Mouse (Mus musculus): ENCODE results near the gene Nsg1. TPM values are rescaled to one million over a fixed set of nuclear protein-coding genes. Genes with fewer than 3 reads are reported as not detected.

Gene Nsg1
- total and polyA plus RNA-seq, 2 experiments from 2014 or later: 12.5 to 29.2 TPM

DNA sequence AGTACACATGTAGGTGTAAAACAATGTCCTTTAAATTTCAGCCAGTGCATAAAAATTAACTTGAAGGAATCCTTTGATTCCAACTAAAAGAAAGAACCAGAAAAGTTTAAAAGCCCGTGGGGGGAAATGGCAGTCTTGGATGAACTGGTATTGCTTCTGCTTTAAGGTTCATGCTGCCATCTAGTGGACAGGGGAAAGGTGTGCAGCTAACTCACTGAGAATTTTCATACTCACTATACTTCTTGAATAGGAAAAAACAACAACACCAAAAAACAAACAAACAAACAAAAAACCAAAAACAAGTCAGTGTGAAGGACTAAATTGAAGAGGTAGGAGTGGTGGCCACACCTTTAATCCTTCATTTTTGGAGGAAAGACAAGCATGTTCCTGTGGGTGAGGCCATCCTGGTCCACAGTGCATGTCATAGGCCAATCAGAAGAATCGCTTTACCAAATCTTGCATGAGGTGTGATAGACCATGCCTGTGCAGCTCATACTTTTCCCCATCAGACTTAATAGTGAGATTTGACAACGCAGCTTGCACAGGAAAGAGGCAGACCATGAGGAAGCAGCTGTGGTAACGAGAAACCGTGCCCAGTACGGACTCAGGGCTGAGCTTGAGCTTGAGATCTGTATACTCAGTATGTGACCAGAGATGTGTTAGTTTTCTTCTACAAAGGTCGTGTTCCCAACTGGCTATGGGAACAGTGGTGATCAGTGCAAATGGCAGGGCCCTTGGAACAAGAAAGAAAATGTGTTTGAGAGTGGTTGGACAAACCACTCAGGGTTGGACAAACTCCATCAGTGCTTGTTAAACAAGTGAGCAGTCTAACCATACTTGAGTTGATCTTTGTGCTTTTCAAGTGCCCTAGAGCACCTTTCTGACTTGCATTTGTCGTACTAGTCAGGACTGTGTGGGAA is 68.4 kb downstream of the Nsg1 start:
- ATAC-seq (ENCODE audit: insufficient read depth, low read depth): no peak
- H3K27me3 ChIP-seq (ENCODE audit: control insufficient read depth, insufficient read depth, low read length): no peaks in the 10 kb centered on the region
- H3K4me2 ChIP-seq (ENCODE audit: low read depth, low read length): no peak overlapping the region
- no peak overlapping the region for H3K4me3 ChIP-seq (ENCODE audit: low read depth, low read length)
- H3K9me3 ChIP-seq (replicated peaks; ENCODE audit: control insufficient read depth, low read length): no peaks in the 10 kb centered on the region
- DNase-seq (ENCODE audit: low spot score): peak; percentile 62
- no peaks in the 10 kb centered on the region for H3K36me3 ChIP-seq (replicated peaks; ENCODE audit: control insufficient read depth, insufficient read depth, low read length)
- no peak overlapping the region for H3K27ac ChIP-seq (ENCODE audit: low read depth)
- H3K9ac ChIP-seq (replicated peaks; ENCODE audit: low read depth, low read length): no peak overlapping the region
- H3K4me1 ChIP-seq (ENCODE audit: control insufficient read depth, insufficient read depth): no peaks in the 10 kb centered on the region
- 68% methylated on average over 8 of the region's 8 CpGs for WGBS
- no peak for TF ChIP-seq EP300 (IDR thresholded peaks at IDR 0.05; ENCODE audit: low read depth)
- peak; percentile 78 for TF ChIP-seq CTCF (IDR thresholded peaks at IDR 0.05; ENCODE audit: low read depth)

GRCm38 (mm10) chr5:38090581-38090980 is 69.1 kb downstream of the Nsg1 start:
- no peak overlapping the region for H3K27ac ChIP-seq (ENCODE audit: low read depth)
- no peak overlapping the region for H3K4me3 ChIP-seq (ENCODE audit: low read depth, low read length)
- H3K9me3 ChIP-seq (replicated peaks; ENCODE audit: control insufficient read depth, low read length): no peaks in the 10 kb centered on the region
- TF ChIP-seq EP300 (IDR thresholded peaks at IDR 0.05; ENCODE audit: low read depth): no peak
- TF ChIP-seq CTCF (IDR thresholded peaks at IDR 0.05; ENCODE audit: low read depth): no peak
- DNase-seq (ENCODE audit: low spot score) (no peak), ATAC-seq (ENCODE audit: insufficient read depth, low read depth) (no peak)
- no peaks in the 10 kb centered on the region for H3K36me3 ChIP-seq (replicated peaks; ENCODE audit: control insufficient read depth, insufficient read depth, low read length)
- 77% methylated on average over 3 of the region's 3 CpGs for WGBS
- no peaks in the 10 kb centered on the region for H3K4me1 ChIP-seq (ENCODE audit: control insufficient read depth, insufficient read depth)
- H3K4me2 ChIP-seq (ENCODE audit: low read depth, low read length): no peak overlapping the region
- no peak overlapping the region for H3K9ac ChIP-seq (replicated peaks; ENCODE audit: low read depth, low read length)
- H3K27me3 ChIP-seq (ENCODE audit: control insufficient read depth, insufficient read depth, low read length): no peaks in the 10 kb centered on the region

GRCm38 (mm10) chr5:38090111-38090510 is 69.6 kb downstream of the Nsg1 start:
- no peak overlapping the region for H3K9ac ChIP-seq (replicated peaks; ENCODE audit: low read depth, low read length)
- DNase-seq (ENCODE audit: low spot score): no peak
- H3K27me3 ChIP-seq (ENCODE audit: control insufficient read depth, insufficient read depth, low read length): no peaks in the 10 kb centered on the region
- H3K4me1 ChIP-seq (ENCODE audit: control insufficient read depth, insufficient read depth): no peaks in the 10 kb centered on the region
- no peak for ATAC-seq (ENCODE audit: insufficient read depth, low read depth)
- no peaks in the 10 kb centered on the region for H3K9me3 ChIP-seq (replicated peaks; ENCODE audit: control insufficient read depth, low read length)
- no peaks in the 10 kb centered on the region for H3K36me3 ChIP-seq (replicated peaks; ENCODE audit: control insufficient read depth, insufficient read depth, low read length)
- 85% methylated on average over 3 of the region's 3 CpGs for WGBS
- H3K4me2 ChIP-seq (ENCODE audit: low read depth, low read length): no peak overlapping the region
- no peak overlapping the region for H3K4me3 ChIP-seq (ENCODE audit: low read depth, low read length)
- H3K27ac ChIP-seq (ENCODE audit: low read depth): no peak overlapping the region
- no peak for TF ChIP-seq EP300 (IDR thresholded peaks at IDR 0.05; ENCODE audit: low read depth)
- TF ChIP-seq CTCF (IDR thresholded peaks at IDR 0.05; ENCODE audit: low read depth): no peak

Other genes with a start within 250 kb of the Nsg1 start
- 15.7 and 17.5 TPM in 2 replicates for gene Stx18, start 121.2 kb downstream of the Nsg1 start, total RNA-seq (2014; rRNA removed; ENCODE audit: low replicate concordance)
- gene Stx18, start 121.2 kb downstream of the Nsg1 start, polyA plus RNA-seq (2015; fragmentation: Nextera tagmentation; extraction: Ambion mirVana): 25.6 and 25.8 TPM in 2 replicates
- 6.4 and 15.3 TPM in 2 replicates for gene Zbtb49, start 60.5 kb upstream of the Nsg1 start, total RNA-seq (2014; rRNA removed; ENCODE audit: low replicate concordance)
- 4.4 TPM in 2 replicates for gene Zbtb49, start 60.5 kb upstream of the Nsg1 start, polyA plus RNA-seq (2015; fragmentation: Nextera tagmentation; extraction: Ambion mirVana)
- 5.6 and 13.6 TPM in 2 replicates for gene Lyar, start 60.6 kb upstream of the Nsg1 start, total RNA-seq (2014; rRNA removed; ENCODE audit: low replicate concordance)
- 36.5 and 42.1 TPM in 2 replicates for gene Lyar, start 60.6 kb upstream of the Nsg1 start, polyA plus RNA-seq (2015; fragmentation: Nextera tagmentation; extraction: Ambion mirVana)
- gene Tmem128, start 100.3 kb upstream of the Nsg1 start, total RNA-seq (2014; rRNA removed; ENCODE audit: low replicate concordance): 46.9 and 92.8 TPM in 2 replicates
- gene Tmem128, start 100.3 kb upstream of the Nsg1 start, polyA plus RNA-seq (2015; fragmentation: Nextera tagmentation; extraction: Ambion mirVana): 48.0 and 50.8 TPM in 2 replicates
- gene Otop1, start 116.1 kb upstream of the Nsg1 start, total RNA-seq (2014; rRNA removed; ENCODE audit: low replicate concordance): not detected in 2 replicates
- not detected in 2 replicates for gene Otop1, start 116.1 kb upstream of the Nsg1 start, polyA plus RNA-seq (2015; fragmentation: Nextera tagmentation; extraction: Ambion mirVana)
- gene Drd5, start 159.5 kb upstream of the Nsg1 start, total RNA-seq (2014; rRNA removed; ENCODE audit: low replicate concordance): not detected in 2 replicates
- gene Drd5, start 159.5 kb upstream of the Nsg1 start, polyA plus RNA-seq (2015; fragmentation: Nextera tagmentation; extraction: Ambion mirVana): not detected in 2 replicates